Mouse (Mus musculus) C2C12 (cell line): ENCODE results near the gene Dhh.

ENCODE experiments used
- CEBPB ChIP-seq: IDR thresholded peaks from one replicate; pipeline ENCODE4 v1.6.1; 2011; ENCODE audit warnings: low read depth, mild to moderate bottlenecking, control low read depth, moderate library complexity
- CTCF ChIP-seq: IDR thresholded peaks from one replicate; pipeline ENCODE4 v1.5.1; 2011; ENCODE audit not compliant: control insufficient read depth, insufficient read depth, insufficient read length
- MAX ChIP-seq: IDR thresholded peaks from one replicate; pipeline ENCODE4 v1.6.1; 2011; ENCODE audit warnings: mild to moderate bottlenecking, control low read depth
- USF1 ChIP-seq: IDR thresholded peaks from one replicate; pipeline ENCODE4 v1.6.1; 2011; ENCODE audit warnings: low read depth, mild to moderate bottlenecking, control low read depth, moderate library complexity

GRCm38 (mm10) chr15:98921510-98921909 lies 23.2 kb upstream of the Dhh start:
- TF ChIP-seq CTCF (no peak), MAX (no peak), CEBPB (no peak), USF1 (no peak)
